Mouse (Mus musculus) gastrocnemius, postnatal 25 days (tissue): ENCODE measurements around the gene Nsd1. TPM values are rescaled to one million over a fixed set of nuclear protein-coding genes. Genes with fewer than 3 reads are reported as not detected.
"Not testable (repeated sequence)": the region's sequence is repeated elsewhere in the genome, so short reads cannot be mapped to it uniquely, and the experiment has no call there.

ENCODE experiments used
- DNase-seq: peaks from one replicate; pipeline ENCODE4 v3.0.0; 2022
- total RNA-seq, 2 experiments: library from RNA; stranded (reverse); gene quantifications; 1 replicate in 1 of 2; 2 replicates in 1 of 2; pipeline ENCODE4 v1.2.3; 2021

The Nsd1 gene
- total RNA-seq, 2 experiments from 2014 or later = 46.0 to 51.2 TPM

DNA sequence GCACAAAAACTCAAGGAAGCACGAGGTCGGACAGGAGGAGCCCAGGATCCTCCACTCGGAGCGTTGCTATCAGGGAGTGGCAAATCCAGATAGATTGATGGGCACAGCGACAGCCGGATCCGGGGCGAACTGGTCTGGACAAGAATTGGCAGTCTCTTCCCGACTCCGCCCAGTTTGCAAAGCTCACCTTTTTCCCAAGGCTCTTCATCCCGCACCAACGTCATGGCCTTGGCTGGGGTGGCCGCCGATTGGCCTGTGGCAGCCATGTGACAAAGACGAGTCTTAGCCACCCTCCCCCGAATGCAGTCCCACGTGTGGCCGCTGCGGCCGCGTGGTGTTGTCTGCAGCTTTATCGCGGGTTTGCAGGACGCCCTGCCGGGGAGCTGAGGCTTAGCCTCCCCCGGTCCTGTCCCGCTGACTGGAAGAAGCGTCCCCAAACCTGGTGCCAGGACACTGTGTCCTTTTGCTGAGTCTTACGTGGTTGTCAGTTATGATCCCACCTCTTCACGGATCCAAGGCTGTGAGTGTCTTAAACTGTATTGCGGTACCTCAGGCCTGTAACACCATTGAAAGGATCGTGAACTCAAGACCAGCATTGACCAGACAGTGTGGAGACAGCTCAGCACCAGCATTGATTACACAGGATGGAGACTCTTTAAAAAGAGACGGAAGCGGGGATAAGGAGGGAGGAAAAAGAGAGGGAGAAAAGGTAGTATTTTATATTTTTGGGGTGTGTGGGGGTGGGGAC, 19.3 kb upstream of the Nsd1 start:
- peak; percentile 96 for DNase-seq

DNA sequence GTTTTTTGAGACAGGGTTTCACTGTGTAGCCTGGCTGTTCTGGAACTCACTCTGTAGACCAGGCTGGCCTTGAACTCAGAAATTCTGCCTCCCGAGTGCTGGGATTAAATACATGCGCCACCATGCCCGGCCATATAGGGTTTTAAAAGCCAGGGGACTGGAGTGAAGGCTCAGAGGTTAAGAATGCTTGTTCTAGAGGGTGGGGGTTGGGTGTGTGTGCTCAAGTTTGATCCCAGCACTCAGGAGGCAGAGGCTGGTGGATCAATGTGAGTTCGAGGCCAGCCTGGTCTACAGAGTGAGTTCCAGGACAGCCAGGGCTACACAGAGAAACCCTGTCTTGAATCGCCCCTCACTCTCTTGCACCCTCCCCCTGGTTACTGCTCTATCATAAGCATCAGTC, 18.0 kb upstream of the Nsd1 start:
- DNase-seq = no peak

DNA sequence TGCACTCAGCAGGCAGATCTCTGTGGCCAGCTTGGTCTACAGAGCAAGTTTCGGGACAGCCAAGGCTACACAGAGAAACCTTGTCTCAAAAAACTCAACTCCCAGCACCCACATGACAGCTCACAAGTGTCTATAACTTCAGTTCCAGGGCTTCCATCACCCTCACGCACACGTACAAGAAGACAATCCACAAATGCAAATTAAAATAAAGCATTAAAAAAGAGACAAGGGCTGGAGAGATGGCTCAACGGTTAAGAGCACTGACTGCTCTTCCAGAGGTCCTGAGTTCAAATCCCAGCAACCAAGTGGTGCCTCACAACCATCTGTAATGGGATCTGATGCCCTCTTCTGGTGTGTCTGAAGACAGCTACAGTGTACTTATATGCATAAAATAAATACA, 6.8 kb upstream of the Nsd1 start:
- not testable (repeated sequence) for DNase-seq

DNA sequence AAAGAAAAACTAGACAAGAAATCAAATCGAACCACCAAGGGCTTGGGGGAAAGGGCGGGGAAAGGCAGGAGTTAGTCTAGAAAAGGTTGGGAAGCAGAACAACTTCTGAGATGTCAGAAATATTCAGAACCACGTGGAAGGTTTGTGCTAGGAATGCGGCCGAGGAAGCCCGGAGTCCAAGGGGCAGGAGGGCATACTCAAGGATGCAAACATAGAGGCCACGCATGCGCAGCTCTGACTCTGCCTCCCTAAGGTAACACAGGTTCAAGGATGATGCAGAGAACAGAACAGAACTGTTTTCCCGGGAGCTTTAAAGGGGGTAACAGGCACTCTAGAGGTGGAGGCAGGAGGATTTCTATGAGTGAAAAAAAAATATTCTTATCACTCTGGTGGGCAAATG, 5.8 kb upstream of the Nsd1 start:
- no peak for DNase-seq

DNA sequence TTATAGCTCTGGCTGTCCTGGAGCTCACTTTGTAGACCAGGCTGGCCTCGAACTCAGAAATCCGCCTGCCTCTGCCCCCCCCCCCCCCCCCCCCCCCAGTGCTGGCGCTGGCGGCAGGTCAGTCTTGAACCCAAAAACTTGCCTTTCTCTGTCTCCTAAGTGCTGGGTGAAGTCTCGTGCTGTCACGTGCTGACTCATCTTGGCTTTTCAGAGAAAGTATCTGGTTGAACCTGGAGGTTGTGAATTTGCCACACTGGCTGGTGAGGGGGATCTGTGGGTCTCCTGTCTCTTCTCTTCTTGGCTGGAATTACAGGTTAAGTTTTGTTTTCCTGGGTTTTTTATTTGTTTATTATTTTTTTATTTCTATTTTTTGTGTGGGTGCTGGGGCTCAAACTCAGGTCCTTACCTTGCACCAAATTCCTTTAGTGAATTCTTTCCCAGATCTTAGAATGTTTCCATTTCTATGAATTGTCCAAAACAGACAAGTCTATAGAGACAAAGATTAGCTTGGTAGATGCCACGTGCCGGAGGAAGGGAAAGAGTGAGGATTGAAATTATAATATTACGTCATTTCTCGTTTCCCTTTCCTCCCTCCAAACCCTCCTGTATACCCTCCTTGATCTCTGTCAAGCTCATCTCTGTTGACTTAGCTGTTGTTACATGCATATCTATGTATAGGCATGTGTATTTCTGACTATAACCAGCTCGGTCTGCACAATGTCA, 4.8 kb upstream of the Nsd1 start:
- no peak for DNase-seq

DNA sequence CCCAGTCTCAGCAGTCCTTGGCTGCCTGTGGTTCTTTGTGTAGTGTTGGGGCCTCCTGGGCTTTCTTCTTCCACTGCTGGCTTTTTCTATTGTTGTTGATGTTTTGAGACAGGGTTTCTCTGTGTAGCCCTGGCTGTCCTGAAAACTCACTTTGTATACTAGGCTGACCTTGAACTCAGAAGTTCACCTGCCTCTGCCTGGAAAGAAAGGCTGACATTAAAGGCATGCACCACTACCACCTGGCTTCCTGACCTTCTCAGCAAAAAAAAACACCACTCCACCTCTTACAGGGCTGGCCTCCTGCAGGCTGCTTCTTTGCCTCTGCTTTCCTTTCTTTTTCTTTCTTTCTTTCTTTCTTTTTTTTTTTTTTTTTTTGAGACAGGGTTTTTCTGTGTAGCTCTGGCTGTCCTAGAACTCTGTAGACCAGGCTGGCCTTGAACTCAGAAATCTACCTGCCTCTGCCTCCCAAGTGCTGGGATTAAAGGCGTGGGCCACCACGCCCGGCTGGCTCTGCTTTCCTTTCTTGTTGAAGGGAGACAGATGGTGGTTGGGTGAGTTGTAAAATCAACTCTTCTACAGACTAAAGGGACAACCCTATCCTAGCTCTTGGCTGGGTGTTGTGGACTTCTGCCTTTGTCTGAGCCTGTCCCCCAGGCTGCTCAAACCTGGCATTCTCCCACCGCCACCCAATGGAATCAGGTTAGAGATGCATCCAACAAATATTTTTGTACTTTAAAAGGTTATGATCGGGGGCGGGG, 4.0 kb upstream of the Nsd1 start:
- no peak for DNase-seq

DNA sequence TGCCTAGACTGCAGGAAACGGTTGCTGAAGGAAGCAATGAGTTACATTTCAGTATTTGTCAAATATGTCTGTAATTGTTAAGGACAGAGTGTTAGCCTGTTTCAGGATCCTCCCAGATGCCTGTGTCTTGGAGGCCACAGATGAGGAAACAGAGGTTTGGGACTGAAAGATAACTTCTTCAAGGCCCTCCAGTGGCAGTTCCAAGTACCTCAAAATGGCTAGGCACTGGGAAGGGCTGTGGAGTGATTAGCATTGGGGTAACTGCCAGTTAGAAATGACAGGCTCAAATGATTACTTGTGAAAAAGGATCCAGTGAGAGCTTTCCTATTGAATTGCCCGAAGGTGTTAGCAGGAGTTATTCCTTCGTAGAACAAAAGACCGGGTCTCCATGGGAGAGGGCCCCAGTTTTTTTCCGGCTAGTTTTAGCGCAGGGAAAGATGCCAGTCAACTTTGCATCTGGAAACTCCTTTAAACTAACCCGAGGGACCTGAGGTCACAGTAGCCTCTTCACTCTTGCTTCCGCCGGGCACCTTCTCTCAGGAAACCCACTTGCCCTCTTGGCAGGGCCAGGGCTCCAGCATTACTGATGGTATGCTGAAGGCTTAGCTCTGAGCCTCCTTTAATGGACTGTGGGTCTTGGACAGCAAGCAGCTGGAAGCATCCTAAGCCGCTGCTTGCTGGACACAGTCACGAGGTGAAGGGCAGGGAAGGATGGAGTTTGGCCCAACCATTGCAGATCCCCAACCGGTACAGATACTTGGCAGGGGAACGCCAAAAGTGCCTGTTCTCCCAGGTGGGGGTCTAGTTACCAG, 539 bp upstream of the Nsd1 start:
- DNase-seq = peak; percentile 30

DNA sequence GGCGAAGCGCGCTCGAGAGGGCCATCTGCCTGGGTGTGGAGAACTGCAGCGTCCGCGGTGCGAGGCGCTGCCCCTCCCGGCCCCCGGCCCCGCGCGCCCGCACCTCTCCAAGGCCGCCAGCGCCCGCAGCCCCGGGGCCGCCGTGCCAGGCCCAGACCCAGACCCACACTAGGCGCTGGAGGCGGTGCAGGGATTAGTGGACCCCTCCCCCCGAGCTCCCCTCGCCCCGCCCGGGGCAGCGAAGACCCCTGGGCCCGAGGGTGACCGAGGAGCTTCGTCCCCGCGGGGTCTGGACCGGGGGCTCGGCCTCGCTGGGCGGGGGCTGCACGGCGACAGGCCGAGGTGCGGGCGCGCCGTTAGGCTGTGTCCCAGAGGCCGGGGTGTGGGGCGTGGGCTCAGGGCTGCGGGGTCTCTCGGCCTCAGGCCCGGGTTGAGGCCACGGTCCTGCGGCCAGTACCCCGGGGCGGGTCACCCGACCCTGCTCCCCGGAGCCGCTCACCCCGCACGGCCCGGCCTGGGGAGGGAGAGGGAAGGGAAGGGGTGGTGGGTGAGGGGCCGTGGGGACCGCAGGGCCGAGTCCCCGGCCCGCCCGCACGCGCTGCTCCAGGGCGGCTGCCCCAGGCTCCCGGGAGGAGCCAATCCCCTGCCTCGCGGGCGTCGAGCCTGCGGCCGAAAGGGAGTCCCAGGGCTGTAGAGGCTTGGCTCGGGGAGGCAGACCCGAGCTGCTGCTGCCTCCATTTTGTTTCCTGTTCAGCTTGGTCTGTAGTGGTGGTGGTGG, 800 bp downstream of the Nsd1 start:
- peak; percentile 56 for DNase-seq

DNA sequence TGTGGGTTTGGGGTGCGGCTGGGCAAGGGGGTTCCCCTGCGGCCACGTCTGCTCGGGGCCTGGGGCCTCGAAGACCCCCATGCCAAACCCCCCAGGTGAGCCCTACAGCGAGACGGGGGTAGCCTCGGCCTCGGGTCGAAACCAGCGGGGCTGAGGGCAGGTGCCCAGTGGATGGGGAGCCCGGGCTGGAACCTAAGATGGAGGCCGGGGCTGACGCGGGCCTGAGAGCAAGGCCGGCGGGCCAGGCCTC, 1.3 kb downstream of the Nsd1 start:
- peak; percentile 69 for DNase-seq

DNA sequence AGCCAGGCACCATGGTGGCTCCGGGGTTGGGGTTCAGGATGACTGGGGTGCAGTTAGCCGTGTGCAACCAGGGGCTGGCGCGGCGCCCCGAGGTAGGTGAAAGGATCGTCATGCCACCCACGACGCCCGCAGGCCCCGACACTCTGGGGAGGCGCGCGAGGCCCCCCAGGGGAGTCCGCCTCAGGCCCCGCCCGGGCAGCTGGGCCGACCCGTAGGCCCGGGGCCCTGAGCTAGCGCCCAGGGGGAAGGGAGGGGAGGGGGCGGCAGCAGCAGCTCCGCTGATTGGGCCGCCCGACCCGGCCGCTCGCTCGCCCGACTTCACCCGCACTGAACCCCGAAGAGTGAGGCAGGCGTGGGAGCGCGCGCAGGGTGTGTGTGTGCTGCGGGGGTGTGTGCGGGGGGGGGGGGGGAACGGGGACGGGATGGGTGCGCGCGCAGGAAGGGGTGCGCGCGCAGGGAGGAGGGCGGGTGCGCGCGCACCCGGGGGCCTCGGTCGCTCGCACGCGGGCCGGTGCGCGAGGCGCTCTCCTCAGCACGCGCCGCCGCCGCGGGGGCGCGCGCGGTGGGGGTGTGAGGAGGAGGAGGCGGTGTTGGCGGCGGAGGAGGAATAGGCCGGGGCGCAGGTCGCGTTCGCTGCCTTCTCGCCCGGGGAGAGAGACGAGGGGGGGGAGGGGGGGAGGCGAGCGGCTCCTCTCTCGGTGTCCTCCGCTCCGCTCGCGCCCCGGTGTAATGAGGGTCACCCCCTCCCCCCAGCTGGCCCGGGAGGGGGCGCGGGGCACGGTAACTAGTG, 1.8 kb downstream of the Nsd1 start:
- DNase-seq = peak; percentile 91

DNA sequence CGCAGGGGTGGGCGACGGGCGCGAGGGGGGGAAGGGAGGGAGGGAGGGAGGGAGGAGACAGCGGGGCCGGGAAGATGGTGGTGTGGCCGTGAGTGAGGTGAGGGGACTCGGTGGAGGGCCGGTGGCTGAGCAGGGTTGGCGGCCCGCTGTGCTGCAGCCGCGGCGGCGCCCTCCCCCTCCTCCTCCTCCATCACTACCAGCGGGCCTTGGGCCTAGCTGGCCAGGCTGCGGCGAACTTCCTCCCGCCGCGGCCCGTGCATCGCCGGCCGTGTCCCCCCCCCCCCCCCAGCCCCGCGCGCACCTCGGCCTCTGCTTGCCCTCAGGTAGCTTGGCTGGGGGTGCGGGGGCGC, 2.4 kb downstream of the Nsd1 start:
- no peak for DNase-seq

DNA sequence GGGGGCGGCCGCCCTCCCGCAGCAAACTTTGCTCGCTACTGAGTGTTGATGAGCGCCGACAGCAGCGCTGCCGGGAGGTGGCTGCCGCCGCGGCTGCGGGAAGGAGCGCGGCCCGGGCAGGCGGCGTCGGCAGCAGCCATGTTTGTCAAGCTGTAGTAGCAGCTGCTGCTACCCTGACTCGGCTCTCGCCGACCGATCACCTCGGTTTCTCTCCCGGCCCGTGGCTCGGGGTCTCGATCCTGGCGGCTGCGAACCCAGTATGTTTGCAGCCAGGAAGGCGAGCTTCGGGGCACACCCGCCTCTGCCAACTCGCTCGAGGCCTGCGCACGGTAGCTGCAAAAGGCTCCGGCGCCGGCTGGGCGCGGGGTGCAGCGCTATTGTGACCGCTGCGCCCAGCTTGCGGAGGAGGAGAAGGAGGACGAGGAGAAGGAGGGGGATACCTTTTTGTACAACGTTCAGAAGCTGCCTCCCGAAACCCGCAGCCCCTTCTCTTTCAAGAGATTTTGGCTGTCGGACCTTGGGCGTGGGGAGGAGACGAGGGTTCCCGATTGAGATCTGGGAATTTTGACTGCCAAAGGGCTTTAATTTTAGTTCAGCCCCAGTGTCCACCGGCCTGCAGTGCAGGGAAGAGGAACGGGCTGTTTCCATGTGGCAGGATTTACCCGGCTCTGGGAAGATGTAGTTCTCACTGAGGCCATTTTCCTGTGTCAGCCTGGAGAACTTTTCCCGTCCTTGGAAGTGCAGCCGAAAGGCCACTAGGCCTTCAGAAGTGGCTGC, 3.0 kb downstream of the Nsd1 start:
- peak; percentile 71 for DNase-seq

DNA sequence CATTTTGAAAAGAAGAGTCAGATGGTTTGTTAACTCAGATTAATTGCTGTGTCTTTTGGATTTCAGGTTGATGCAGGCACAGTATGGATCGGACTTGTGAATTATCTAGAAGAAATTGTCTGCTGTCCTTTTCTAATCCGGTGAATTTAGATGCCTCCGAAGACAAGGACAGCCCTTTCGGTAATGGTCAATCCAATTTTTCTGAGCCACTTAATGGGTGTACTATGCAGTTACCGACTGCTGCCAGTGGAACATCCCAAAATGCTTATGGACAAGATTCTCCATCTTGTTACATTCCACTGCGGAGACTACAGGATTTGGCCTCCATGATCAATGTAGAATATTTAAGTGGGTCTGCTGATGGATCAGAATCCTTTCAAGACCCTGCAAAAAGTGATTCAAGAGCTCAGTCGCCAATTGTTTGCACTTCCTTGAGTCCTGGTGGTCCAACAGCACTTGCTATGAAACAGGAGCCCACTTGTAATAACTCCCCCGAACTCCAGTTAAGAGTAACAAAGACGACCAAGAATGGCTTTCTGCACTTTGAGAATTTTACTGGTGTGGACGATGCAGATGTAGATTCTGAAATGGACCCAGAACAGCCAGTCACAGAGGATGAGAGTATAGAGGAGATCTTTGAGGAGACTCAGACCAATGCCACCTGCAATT, 3.7 kb downstream of the Nsd1 start:
- DNase-seq = no peak

DNA sequence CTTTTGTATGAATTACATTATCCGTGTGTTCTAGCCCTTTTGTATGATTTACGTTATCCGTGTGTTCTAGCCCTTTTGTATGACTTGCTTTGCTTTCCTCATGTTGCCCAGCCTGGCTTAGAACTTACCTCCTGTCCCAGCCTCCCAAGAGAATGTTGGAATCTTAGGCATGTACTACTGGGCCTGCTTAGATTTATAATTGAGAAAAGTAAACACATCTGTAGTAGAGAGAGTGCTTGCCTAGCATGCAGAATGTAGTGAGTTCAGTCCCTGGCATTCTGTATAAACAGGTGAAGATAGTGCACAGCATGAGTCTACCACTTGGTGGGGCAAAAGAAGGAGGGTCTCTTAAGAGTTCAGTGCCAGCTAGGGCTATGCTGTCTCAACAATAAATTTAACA, 14.8 kb downstream of the Nsd1 start:
- no peak for DNase-seq

DNA sequence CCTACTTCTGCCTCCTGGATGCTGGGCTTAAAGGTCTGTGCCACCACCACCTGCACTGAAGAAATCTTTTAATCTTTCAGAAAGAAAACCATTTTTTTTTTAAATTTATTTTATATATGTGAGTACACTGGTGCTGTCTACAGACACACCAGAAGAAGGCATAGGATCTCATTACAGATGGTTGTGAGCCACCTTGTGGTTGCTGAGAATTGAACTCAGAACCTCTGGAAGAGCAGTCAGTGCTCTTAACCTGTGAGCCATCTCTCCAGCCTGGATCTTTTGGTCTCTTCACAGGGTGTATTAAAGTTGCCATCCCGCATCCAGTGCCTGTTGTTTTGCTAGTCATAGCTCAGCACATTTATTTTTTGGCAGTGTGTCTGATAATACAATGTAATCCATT, 21.1 kb downstream of the Nsd1 start:
- no peak for DNase-seq

DNA sequence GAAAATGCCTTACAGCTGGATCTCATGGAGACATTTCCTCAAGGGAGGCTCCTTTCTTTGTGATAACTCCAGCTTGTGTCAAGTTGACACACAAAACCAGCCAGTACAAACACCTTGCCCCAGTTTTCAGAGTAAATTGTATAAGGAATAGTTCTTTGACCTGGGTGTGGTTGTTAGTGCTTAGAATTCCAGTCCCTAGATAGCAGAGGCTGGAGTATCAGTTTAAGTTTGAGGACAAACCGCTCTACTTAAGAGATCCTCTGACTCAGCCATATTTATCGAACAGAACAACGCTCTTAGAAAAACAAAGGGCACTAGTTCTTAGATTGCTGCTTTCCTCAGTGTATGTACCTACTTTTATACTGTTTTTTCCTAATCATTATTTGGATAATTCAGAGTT, 33.6 kb downstream of the Nsd1 start:
- no peak for DNase-seq

DNA sequence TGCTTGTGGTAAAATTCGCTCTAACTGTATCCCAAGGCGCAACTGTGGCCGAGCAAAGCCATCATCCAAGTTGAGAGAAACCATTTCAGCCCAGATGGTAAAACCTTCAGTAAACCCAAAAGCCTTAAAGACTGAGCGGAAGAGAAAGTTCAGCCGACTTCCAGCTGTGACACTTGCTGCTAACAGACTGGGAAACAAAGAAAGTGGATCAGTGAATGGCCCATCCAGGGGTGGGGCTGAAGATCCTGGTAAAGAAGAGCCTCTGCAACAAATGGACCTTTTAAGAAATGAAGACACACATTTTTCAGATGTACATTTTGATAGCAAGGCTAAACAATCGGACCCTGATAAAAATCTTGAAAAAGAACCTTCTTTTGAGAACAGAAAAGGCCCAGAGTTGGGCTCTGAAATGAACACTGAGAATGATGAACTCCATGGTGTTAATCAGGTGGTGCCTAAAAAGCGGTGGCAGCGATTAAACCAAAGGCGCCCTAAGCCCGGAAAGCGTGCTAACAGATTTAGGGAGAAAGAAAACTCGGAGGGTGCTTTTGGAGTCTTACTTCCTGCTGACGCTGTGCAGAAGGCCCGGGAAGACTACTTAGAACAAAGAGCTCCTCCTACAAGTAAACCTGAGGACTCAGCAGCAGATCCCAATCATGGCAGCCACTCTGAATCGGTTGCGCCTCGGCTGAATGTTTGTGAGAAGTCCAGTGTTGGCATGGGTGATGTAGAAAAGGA, 37.9 kb downstream of the Nsd1 start:
- DNase-seq = no peak

DNA sequence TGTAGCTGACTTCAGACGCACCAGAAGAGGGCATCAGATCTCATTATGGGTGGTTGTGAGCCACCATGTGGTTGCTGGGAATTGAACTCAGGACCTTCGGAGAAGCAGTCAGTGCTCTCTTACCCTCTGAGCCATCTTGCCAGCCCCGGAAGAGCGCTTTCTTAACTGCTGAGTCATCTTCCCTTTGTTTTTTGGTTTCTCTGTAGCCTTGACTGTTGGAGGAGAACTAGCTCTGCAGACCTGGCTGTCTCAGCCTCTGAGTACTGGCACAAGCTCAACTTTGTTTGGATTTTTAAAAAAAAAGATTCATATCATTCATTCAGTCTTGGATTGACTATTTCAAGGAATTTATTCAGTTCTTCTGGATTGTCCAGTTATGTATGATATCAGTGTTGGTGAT, 39.7 kb downstream of the Nsd1 start:
- DNase-seq = no peak

DNA sequence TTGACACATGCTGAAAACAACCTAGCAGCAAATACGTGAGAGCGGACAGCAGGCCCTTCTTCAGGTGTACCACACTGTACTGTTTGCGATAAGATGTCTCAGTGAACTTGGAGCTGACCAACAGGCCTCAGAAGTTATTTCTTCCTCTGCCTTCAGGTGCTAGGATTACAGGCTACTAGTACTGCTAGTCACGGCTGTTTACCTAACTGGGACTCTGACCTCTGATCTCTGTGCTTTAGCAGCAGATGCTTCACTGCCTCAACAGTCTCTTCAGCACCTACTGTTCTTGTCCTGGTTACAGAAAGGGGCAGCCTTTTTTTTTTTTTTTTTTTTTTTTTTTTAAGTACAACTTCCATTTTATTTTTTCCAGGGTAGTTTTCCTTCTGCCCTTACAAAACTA, 43.2 kb downstream of the Nsd1 start:
- DNase-seq = no peak
